Comparison of ENCODE assay signal across 8 mouse cellular contexts in genomic region chr11:33199906-33200763, GRCm38 (mm10). TPM values are rescaled to one million over a fixed set of nuclear protein-coding genes. Genes with fewer than 3 reads are reported as not detected.
A peak's percentile ranks its signal among the peaks of the same experiment; 100 is the strongest.
DNase-seq lines count a peak whose midpoint lies in the region; ATAC-seq and TF ChIP-seq lines count a peak whose summit lies in the region.

No protein-coding gene starts in this region.

- no peak overlapping the region for H3K9ac ChIP-seq in embryonic facial prominence, embryonic 15.5 days
- H3K9ac ChIP-seq in intestine, postnatal 0 days (ENCODE audit: low read depth, low read length), result no peak overlapping the region
- no peak overlapping the region for H3K9ac ChIP-seq in midbrain, embryonic 16.5 days (ENCODE audit: low read depth, low read length)

- peak overlapping the region; percentile 79 for H3K4me3 ChIP-seq in E14TG2a.4 (replicated peaks; ENCODE audit: low read length)
- peak overlapping the region; percentile 36 for H3K4me3 ChIP-seq in embryonic facial prominence, embryonic 15.5 days (replicated peaks)
- peak overlapping the region; percentile 27 for H3K4me3 ChIP-seq in intestine, postnatal 0 days (ENCODE audit: low read depth, low read length)
- no peak overlapping the region for H3K4me3 ChIP-seq in midbrain, embryonic 16.5 days (ENCODE audit: low read depth, low read length)
- no peak overlapping the region for H3K4me3 ChIP-seq in layer of hippocampus, adult 2 months

- no peak for ATAC-seq in embryonic facial prominence, embryonic 15.5 days (ENCODE audit: insufficient number of reproducible peaks, low FRiP score, low TSS enrichment, low read depth)
- no peak for ATAC-seq in intestine, postnatal 0 days
- ATAC-seq in midbrain, embryonic 16.5 days, result no peak

- H3K9me3 ChIP-seq in E14TG2a.4 (ENCODE audit: low read length), result peaks cover 21% of the 10 kb centered on the region
- no peaks in the 10 kb centered on the region for H3K9me3 ChIP-seq in embryonic facial prominence, embryonic 15.5 days (replicated peaks)
- H3K9me3 ChIP-seq in intestine, postnatal 0 days (ENCODE audit: control insufficient read depth), result no peaks in the 10 kb centered on the region
- H3K9me3 ChIP-seq in midbrain, embryonic 16.5 days (replicated peaks; ENCODE audit: control insufficient read depth, low read length, poor library complexity, severe bottlenecking), result peaks cover 3% of the 10 kb centered on the region; the same call in 1 of the 2 replicates

- H3K4me1 ChIP-seq in E14TG2a.4 (replicated peaks; ENCODE audit: low read depth, low read length), result peaks cover 69% of the 10 kb centered on the region
- H3K4me1 ChIP-seq in embryonic facial prominence, embryonic 15.5 days, result peaks cover 48% of the 10 kb centered on the region
- peaks cover 5% of the 10 kb centered on the region; the same call in 1 of the 2 replicates for H3K4me1 ChIP-seq in intestine, postnatal 0 days (replicated peaks; ENCODE audit: control insufficient read depth, insufficient read depth, low read length)
- peaks cover 2% of the 10 kb centered on the region; the same call in 1 of the 2 replicates for H3K4me1 ChIP-seq in midbrain, embryonic 16.5 days (ENCODE audit: control insufficient read depth, insufficient read depth, low read length)

- DNase-seq in adrenal gland, postnatal 10 days, result peak; percentile 22
- no peak for DNase-seq in adrenal gland, postnatal 4 days (ENCODE audit: low spot score in 2 of 2)
- DNase-seq in frontal cortex, postnatal 36 days (ENCODE audit: low spot score in 2 of 2), result no peak
- DNase-seq in layer of hippocampus, adult 2 months (ENCODE audit: low spot score in 2 of 2), result no peak

- H3K4me2 ChIP-seq in embryonic facial prominence, embryonic 15.5 days (replicated peaks), result peak overlapping the region; percentile 60
- H3K4me2 ChIP-seq in intestine, postnatal 0 days (replicated peaks; ENCODE audit: low read depth), result peak overlapping the region; percentile 46
- peak overlapping the region; percentile 5; the same call in 1 of the 2 replicates for H3K4me2 ChIP-seq in midbrain, embryonic 16.5 days (ENCODE audit: low read length)

- no peaks in the 10 kb centered on the region for H3K36me3 ChIP-seq in E14TG2a.4 (ENCODE audit: insufficient read depth, low read length)
- no peaks in the 10 kb centered on the region for H3K36me3 ChIP-seq in embryonic facial prominence, embryonic 15.5 days
- H3K36me3 ChIP-seq in intestine, postnatal 0 days (ENCODE audit: control insufficient read depth, insufficient read depth), result no peaks in the 10 kb centered on the region; the same call in 1 of the 2 replicates
- H3K36me3 ChIP-seq in midbrain, embryonic 16.5 days (ENCODE audit: control insufficient read depth, insufficient read depth, low read length), result no peaks in the 10 kb centered on the region

- WGBS in embryonic facial prominence, embryonic 15.5 days, result under 1% methylated on average over 45 of the region's 45 CpGs
- under 1% methylated on average over 45 of the region's 45 CpGs for WGBS in intestine, postnatal 0 days
- WGBS in midbrain, embryonic 16.5 days, result under 1% methylated on average over 45 of the region's 45 CpGs

- no peak for TF ChIP-seq CTCF in E14TG2a.4 (conservative IDR thresholded peaks at IDR 0.05; ENCODE audit: low read length)
- TF ChIP-seq CTCF in intestine, postnatal 0 days (IDR thresholded peaks at IDR 0.05; ENCODE audit: low read depth), result no peak
- TF ChIP-seq CTCF in layer of hippocampus, adult 2 months (conservative IDR thresholded peaks at IDR 0.05), result no peak

- H3K27me3 ChIP-seq in E14TG2a.4 (ENCODE audit: insufficient read depth, low read length), result peaks cover 100% of the 10 kb centered on the region
- H3K27me3 ChIP-seq in embryonic facial prominence, embryonic 15.5 days, result peaks cover 98% of the 10 kb centered on the region
- peaks cover 99% of the 10 kb centered on the region for H3K27me3 ChIP-seq in intestine, postnatal 0 days (replicated peaks; ENCODE audit: control insufficient read depth, insufficient read depth, low read length)
- peaks cover 42% of the 10 kb centered on the region for H3K27me3 ChIP-seq in midbrain, embryonic 16.5 days (ENCODE audit: control insufficient read depth, insufficient read depth, low read depth, low read length)

- H3K27ac ChIP-seq in embryonic facial prominence, embryonic 15.5 days (replicated peaks), result no peak overlapping the region
- no peak overlapping the region for H3K27ac ChIP-seq in intestine, postnatal 0 days (ENCODE audit: low read depth, low read length)
- H3K27ac ChIP-seq in midbrain, embryonic 16.5 days (ENCODE audit: low read length), result no peak overlapping the region
- no peak overlapping the region for H3K27ac ChIP-seq in layer of hippocampus, adult 2 months

RNA-seq across cellular contexts. Expression of gene Tlx3, which starts 3.3 kb away (rescaled TPM):
- under 1 TPM in 1 of 2 experiments, not detected in 1; 0.24 TPM for total RNA-seq in adrenal gland, postnatal 10 days (2021)
- under 1 TPM; 0.93 to 0.95 TPM for total RNA-seq in adrenal gland, postnatal 4 days (2021)
- 0.52 and 0.63 TPM in 2 replicates for polyA plus RNA-seq in embryonic facial prominence, embryonic 15.5 days (2015; fragmentation: Nextera tagmentation; extraction: Ambion mirVana)
- not detected in 2 replicates for polyA plus RNA-seq in intestine, postnatal 0 days (2015; fragmentation: Nextera tagmentation; extraction: Ambion mirVana)
- 0.85 and 0.89 TPM in 2 replicates for polyA plus RNA-seq in midbrain, embryonic 16.5 days (2015; fragmentation: Nextera tagmentation; extraction: Ambion mirVana)
- not detected for total RNA-seq in layer of hippocampus, adult 2 months (2021)

RNA-seq across cellular contexts. Expression of gene Npm1, which starts 37.1 kb away (rescaled TPM):
- 100 to 1,000 TPM; 311 to 336 TPM for total RNA-seq in adrenal gland, postnatal 10 days (2021)
- 100 to 1,000 TPM; 458 to 497 TPM for total RNA-seq in adrenal gland, postnatal 4 days (2021)
- 769 and 852 TPM in 2 replicates for polyA plus RNA-seq in embryonic facial prominence, embryonic 15.5 days (2015; fragmentation: Nextera tagmentation; extraction: Ambion mirVana)
- 296 and 303 TPM in 2 replicates for polyA plus RNA-seq in intestine, postnatal 0 days (2015; fragmentation: Nextera tagmentation; extraction: Ambion mirVana)
- polyA plus RNA-seq in midbrain, embryonic 16.5 days (2015; fragmentation: Nextera tagmentation; extraction: Ambion mirVana), result 349 and 380 TPM in 2 replicates
- total RNA-seq in layer of hippocampus, adult 2 months (2021), result 100 to 1,000 TPM; 183 to 184 TPM

RNA-seq across cellular contexts. Expression of gene Fgf18, which starts 52.9 kb away (rescaled TPM):
- 1 to 10 TPM; 3.0 to 3.6 TPM for total RNA-seq in adrenal gland, postnatal 10 days (2021)
- 1 to 10 TPM; 2.7 to 2.9 TPM for total RNA-seq in adrenal gland, postnatal 4 days (2021)
- 9.5 and 10.3 TPM in 2 replicates for polyA plus RNA-seq in embryonic facial prominence, embryonic 15.5 days (2015; fragmentation: Nextera tagmentation; extraction: Ambion mirVana)
- 1.1 TPM in 2 replicates for polyA plus RNA-seq in intestine, postnatal 0 days (2015; fragmentation: Nextera tagmentation; extraction: Ambion mirVana)
- 2.7 and 4.8 TPM in 2 replicates for polyA plus RNA-seq in midbrain, embryonic 16.5 days (2015; fragmentation: Nextera tagmentation; extraction: Ambion mirVana)
- 1 to 10 TPM; 4.1 TPM for total RNA-seq in layer of hippocampus, adult 2 months (2021)

Comparison
In these comparisons a context has a peak if more than half of its experiments do, and no peak if none do; other contexts are left out.
1. H3K4me3 ChIP-seq: peak in E14TG2a.4 (single experiment), embryonic facial prominence, embryonic 15.5 days (single experiment) and intestine, postnatal 0 days (single experiment); none in midbrain, embryonic 16.5 days (single experiment) and layer of hippocampus, adult 2 months (single experiment).
2. H3K4me2 ChIP-seq: peak in every context shown above with its lines; median percentile 60 in embryonic facial prominence, embryonic 15.5 days; 46 in intestine, postnatal 0 days; 5 in midbrain, embryonic 16.5 days.